Mouse (Mus musculus) G1E (cell line): ENCODE measurements around the gene Srrt.

Experiments used
- CTCF ChIP-seq: IDR thresholded peaks from 2 replicates; pipeline ENCODE4 v1.5.1; 2012; ENCODE audit warnings: low read depth, low read length, inconsistent platforms, mixed read lengths
- GATA1 ChIP-seq: IDR thresholded peaks from 2 replicates; pipeline ENCODE4 v1.6.1; 2012; ENCODE audit warnings: borderline replicate concordance, low read length, inconsistent platforms, mixed read lengths

- TF ChIP-seq CTCF (no peak), GATA1 (no peak)
These were observed 39.2 kb downstream of the Srrt start for GRCm38 (mm10) chr5:137268131-137268910.
